Mouse (Mus musculus): ENCODE data around the gene Prkcq. TPM values are rescaled to one million over a fixed set of nuclear protein-coding genes. Genes with fewer than 3 reads are reported as not detected.

Prkcq gene
- polyA plus RNA-seq (2012; rRNA removed): 1.1 and 1.2 TPM in 2 replicates

DNA sequence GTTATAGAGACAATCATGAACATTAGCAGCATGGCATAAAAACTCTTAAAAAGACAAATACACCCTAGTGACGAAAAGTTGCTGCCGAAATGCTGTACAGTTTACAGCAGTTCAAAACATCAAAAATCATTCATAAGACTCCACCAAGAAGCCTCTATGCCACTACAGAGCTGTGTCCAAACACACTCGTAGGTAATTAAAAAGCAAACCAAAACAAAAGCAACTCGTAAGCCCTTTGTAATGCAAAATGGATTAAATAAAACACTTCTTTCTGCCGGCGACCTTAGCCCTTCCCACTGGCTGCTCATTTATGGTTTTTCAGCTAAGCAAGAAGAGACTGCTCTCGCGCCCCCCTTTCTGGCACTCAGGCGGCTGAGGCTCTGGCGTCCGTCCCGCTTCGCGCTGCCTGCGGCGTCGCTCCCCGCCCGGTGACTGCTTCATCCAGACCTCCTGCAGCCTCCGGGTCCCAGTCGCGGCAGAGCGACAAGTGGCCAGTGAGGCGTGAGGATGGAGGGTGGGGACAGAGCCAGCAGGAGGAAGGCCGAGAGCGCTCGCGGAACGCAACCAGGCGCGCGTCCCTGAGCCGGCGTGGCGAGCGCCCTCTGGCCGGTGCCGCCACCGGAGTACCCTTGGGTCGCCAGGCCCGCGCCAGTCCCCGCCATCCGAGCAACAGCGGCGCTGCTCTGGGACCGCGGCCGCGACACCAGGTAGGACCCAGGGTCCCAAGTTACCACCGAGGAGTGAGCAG is at the start of gene Prkcq:
Gene Prkcq (plus strand): TSS at position 355 of the 748 bp plus-strand sequence.

All from colon, adult 2 months (tissue).